Mouse (Mus musculus) embryo, embryonic 10 days (tissue): ENCODE measurements around the gene Cypt1.

Source experiments
- DNase-seq: peaks from one replicate; pipeline ENCODE4 v3.0.0-alpha.2; 2015; ENCODE audit warnings: low spot score

Gene Cypt1

GRCm38 (mm10) chrX:16522569-16522968 is at the start of gene Cypt1:
Gene Cypt1 (plus strand): TSS chrX:16522869.
- DNase-seq = no peak

- no peak for DNase-seq
Measured at GRCm38 (mm10) chrX:16546806-16547205, 24.1 kb downstream of the Cypt1 start.

GRCm38 (mm10) chrX:16557061-16557460 is 34.4 kb downstream of the Cypt1 start:
- no peak for DNase-seq

- no peak for DNase-seq
Measured at GRCm38 (mm10) chrX:16558501-16558900, 35.8 kb downstream of the Cypt1 start.
